Mouse (Mus musculus): ENCODE data around the gene Fscn2.
"Not testable (repeated sequence)": the region's sequence is repeated elsewhere in the genome, so short reads cannot be mapped to it uniquely, and the experiment has no call there.

Gene Fscn2

DNA sequence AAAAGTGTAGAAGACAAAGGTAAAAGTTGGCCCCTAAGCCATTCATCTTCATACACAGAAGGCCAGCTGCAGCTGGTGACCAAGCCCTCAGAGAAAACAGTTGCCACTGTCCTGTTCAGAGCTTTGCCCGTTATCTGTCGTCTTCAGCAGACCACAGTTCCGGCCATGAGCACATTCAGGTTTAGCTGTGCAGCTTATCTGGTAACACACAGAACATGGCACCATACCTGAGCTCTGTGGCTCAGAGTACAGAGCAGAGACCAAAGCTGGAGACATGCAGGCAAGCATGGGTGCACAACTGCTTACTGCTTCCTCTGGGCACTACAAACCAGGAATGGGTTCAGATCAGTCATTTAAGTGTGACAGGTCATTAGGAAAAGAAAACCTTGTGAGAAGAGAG lies 44.5 kb downstream of the Fscn2 start:
- no peak for DNase-seq

DNA sequence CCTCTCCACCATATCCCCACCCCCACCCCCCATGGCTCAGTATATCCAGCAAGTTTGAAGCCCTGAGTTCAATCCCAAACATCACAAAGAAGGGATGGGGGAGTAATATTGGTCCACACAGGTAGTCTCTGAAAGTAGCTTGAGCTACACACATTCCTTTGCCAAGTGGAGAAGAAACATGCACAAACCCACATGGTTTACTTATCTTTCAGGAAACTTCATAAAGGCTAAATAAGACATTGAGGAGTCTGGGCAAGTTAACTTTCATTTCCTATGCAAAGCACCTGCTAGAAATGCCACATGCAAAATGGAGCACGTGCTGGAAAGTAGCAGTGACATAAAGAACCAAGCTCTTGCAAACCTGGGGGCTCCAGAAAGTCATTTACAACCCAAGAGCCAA lies 45.1 kb downstream of the Fscn2 start:
- no peak for DNase-seq

DNA sequence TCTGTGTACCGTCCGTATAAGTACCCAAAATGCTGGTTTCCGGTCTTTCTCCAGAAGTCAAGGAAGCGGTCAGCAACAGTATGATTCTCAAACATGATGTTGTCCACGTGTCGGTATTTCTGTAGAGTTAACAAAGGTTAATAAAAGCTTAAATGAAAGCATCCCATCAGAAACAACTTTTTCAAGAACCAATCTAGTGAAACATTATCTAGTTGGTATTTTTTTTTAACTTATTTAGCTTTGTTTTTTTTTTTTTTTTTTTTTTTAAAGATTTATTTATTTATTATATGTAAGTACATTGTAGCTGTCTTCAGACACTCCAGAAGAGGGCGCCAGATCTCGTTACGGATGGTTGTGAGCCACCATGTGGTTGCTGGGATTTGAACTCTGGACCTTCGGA lies 52.3 kb downstream of the Fscn2 start:
- DNase-seq = not testable (repeated sequence)

Data from kidney, postnatal 36 days (tissue).